18 mouse cellular contexts compared by ENCODE assay signal in the genomic region with DNA sequence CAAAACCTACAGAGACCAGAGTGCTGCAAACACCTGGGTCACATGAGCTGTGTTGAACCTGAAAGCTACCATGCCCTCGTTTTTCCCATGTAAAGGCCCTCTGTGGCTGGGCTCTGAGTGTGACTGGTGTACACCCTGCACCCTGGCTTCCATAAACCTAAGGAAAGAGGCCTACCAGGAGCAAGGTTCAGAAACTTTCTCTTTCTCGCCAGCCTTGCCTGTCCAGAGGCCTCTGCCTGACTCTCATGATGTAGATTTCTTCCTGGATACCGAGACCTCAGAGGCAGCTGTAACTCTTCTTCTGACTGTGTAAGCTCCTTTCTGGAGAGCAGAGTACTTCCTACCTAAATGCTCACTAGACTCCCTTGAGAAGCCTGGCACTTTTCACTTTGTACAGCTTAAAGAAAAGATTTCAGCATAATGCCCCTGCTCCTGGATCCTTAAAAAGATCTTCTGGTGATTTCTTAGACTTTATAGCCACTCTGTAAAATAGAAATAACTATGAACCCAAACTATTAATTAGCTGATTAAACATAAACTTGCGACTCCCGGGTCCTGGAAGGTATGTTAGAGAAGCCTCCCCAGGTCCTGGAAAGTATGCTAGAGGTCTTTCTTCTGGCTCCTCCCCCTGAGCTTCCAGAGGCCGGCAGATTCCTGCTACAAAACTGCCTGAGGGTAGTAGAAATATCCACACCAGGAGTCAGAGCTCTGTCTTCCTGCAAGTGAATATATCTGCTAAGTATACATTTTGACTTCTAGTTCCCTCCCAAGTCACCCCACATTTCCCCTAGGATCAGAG. TPM values are rescaled to one million over a fixed set of nuclear protein-coding genes. Genes with fewer than 3 reads are reported as not detected.
DNase-seq lines count a peak whose midpoint lies in the region; ATAC-seq and TF ChIP-seq lines count a peak whose summit lies in the region.
"Had no signal": no experiment of that assay in that cellular context is flagged by ENCODE, and none has a peak within 500 bp of the region (broad histone marks: within the 10 kb centered on the region; RNA-seq: fewer than 3 reads in every experiment).

No protein-coding gene starts in this region.

- H3K79me2 ChIP-seq in CH12.LX (replicated peaks; ENCODE audit: control insufficient read depth, extremely low read depth, insufficient read depth, poor library complexity, severe bottlenecking), result no peaks in the 10 kb centered on the region

- H3K27ac ChIP-seq in hindbrain, embryonic 12.5 days, result peak overlapping the region; percentile 62
- H3K27ac ChIP-seq in hindbrain, postnatal 0 days, result no peak overlapping the region
- no peak overlapping the region for H3K27ac ChIP-seq in CH12.LX (ENCODE audit: insufficient read depth, low read depth)
- H3K27ac ChIP-seq in neural tube, embryonic 13.5 days (replicated peaks), result peak overlapping the region; percentile 92
- no peak overlapping the region for H3K27ac ChIP-seq in forebrain, embryonic 14.5 days (ENCODE audit: low read depth, low read length)
- H3K27ac ChIP-seq: embryonic facial prominence, embryonic 15.5 days; heart, embryonic 13.5 days; limb, embryonic 10.5 days had no signal

- in situ Hi-C loops in CH12.LX (cut with MboI; ENCODE audit: low pct_ligation_motif_present, low pct_unique_long_range_greater_than_20kb, low sequenced_read_pairs), result no loop called here

- dilution Hi-C loops in CH12.LX (cut with MboI; ENCODE audit: extremely low pct_ligation_motif_present, extremely low pct_unique_long_range_greater_than_20kb, low sequenced_read_pairs), result no loop called here

- no peak for ATAC-seq in hindbrain, embryonic 12.5 days (ENCODE audit: low FRiP score)
- no peak for ATAC-seq in hindbrain, postnatal 0 days
- peak; percentile 12; the same call in 1 of the 2 replicates for ATAC-seq in neural tube, embryonic 13.5 days (ENCODE audit: low read depth)
- ATAC-seq in forebrain, embryonic 14.5 days, result no peak
- ATAC-seq: forebrain, embryonic 16.5 days had no signal

- DNase-seq in hindbrain, postnatal 0 days (ENCODE audit: low spot score), result no peak
- DNase-seq in CH12.LX (ENCODE audit: extremely low read depth), result peak; percentile 17
- DNase-seq in kidney, adult 8-10 months, result peak; percentile 72 to 79
- DNase-seq in c-Kit-positive CD71-positive TER-119-positive erythroid progenitor cells, embryonic 14.5 days (ENCODE audit: low spot score), result no peak
- DNase-seq in forebrain, embryonic 14.5 days (ENCODE audit: low spot score), result no peak
- DNase-seq in adrenal gland, adult (ENCODE audit: inconsistent age in 2 of 2, low spot score in 1 of 2), result no peak
- DNase-seq: cerebellum, adult 9-11 months; gastrocnemius, postnatal 36 days; lung, postnatal 36 days; thymus, adult 18-20 months had no signal

- H3K4me2 ChIP-seq in hindbrain, embryonic 12.5 days (replicated peaks), result no peak overlapping the region
- H3K4me2 ChIP-seq in hindbrain, postnatal 0 days (ENCODE audit: low read depth, low read length), result no peak overlapping the region
- H3K4me2 ChIP-seq in CH12.LX (ENCODE audit: insufficient read depth, low read depth, poor library complexity, severe bottlenecking), result no peak overlapping the region
- no peak overlapping the region for H3K4me2 ChIP-seq in neural tube, embryonic 13.5 days
- no peak overlapping the region for H3K4me2 ChIP-seq in forebrain, embryonic 14.5 days (ENCODE audit: low read length)
- H3K4me2 ChIP-seq: embryonic facial prominence, embryonic 15.5 days; heart, embryonic 13.5 days had no signal

- H3K9me3 ChIP-seq in hindbrain, embryonic 12.5 days (replicated peaks), result no peaks in the 10 kb centered on the region
- no peaks in the 10 kb centered on the region for H3K9me3 ChIP-seq in hindbrain, postnatal 0 days (ENCODE audit: low read length)
- no peaks in the 10 kb centered on the region for H3K9me3 ChIP-seq in CH12.LX (replicated peaks; ENCODE audit: low read length)
- H3K9me3 ChIP-seq in neural tube, embryonic 13.5 days, result no peaks in the 10 kb centered on the region
- H3K9me3 ChIP-seq in forebrain, embryonic 14.5 days (replicated peaks; ENCODE audit: control insufficient read depth, low read length), result no peaks in the 10 kb centered on the region
- H3K9me3 ChIP-seq: embryonic facial prominence, embryonic 15.5 days; G1E; heart, embryonic 13.5 days; limb, embryonic 10.5 days had no signal

- TF ChIP-seq EP300 in CH12.LX (IDR thresholded peaks at IDR 0.05; ENCODE audit: low read length), result no peak

- TF ChIP-seq RAD21 in CH12.LX (IDR thresholded peaks at IDR 0.05; ENCODE audit: low read depth, low read length), result no peak

- H3K9ac ChIP-seq in hindbrain, embryonic 12.5 days, result no peak overlapping the region
- no peak overlapping the region for H3K9ac ChIP-seq in hindbrain, postnatal 0 days (replicated peaks; ENCODE audit: low read length)
- no peak overlapping the region for H3K9ac ChIP-seq in CH12.LX (ENCODE audit: insufficient read depth, low read depth)
- peak overlapping the region; percentile 50 for H3K9ac ChIP-seq in neural tube, embryonic 13.5 days
- H3K9ac ChIP-seq in forebrain, embryonic 14.5 days (ENCODE audit: low read length), result no peak overlapping the region
- H3K9ac ChIP-seq: embryonic facial prominence, embryonic 15.5 days; heart, embryonic 13.5 days had no signal

- no peak for TF ChIP-seq CTCF in hindbrain, postnatal 0 days (IDR thresholded peaks at IDR 0.05; ENCODE audit: low read depth)
- TF ChIP-seq CTCF in CH12.LX (conservative IDR thresholded peaks at IDR 0.05 in 1 of 2, IDR thresholded peaks at IDR 0.05 in 1 of 2; ENCODE audit: low read depth in 2 of 2, low read length in 2 of 2), result no peak

- H3K36me3 ChIP-seq in hindbrain, embryonic 12.5 days, result no peaks in the 10 kb centered on the region
- H3K36me3 ChIP-seq in hindbrain, postnatal 0 days (ENCODE audit: insufficient read depth, low read length), result no peaks in the 10 kb centered on the region
- H3K36me3 ChIP-seq in CH12.LX (replicated peaks in 1 of 2; ENCODE audit: control insufficient read depth in 1 of 2, insufficient read depth in 1 of 2, low read length in 1 of 2), result no peaks in the 10 kb centered on the region
- no peaks in the 10 kb centered on the region for H3K36me3 ChIP-seq in neural tube, embryonic 13.5 days
- no peaks in the 10 kb centered on the region for H3K36me3 ChIP-seq in forebrain, embryonic 14.5 days (ENCODE audit: control insufficient read depth, insufficient read depth, low read length)
- H3K36me3 ChIP-seq: embryonic facial prominence, embryonic 15.5 days; G1E; heart, embryonic 13.5 days; limb, embryonic 10.5 days had no signal

- H3K27me3 ChIP-seq in hindbrain, embryonic 12.5 days, result no peaks in the 10 kb centered on the region
- H3K27me3 ChIP-seq in hindbrain, postnatal 0 days (ENCODE audit: insufficient read depth, low read length), result no peaks in the 10 kb centered on the region
- peaks cover 5% of the 10 kb centered on the region for H3K27me3 ChIP-seq in CH12.LX (replicated peaks)
- H3K27me3 ChIP-seq in neural tube, embryonic 13.5 days, result no peaks in the 10 kb centered on the region
- no peaks in the 10 kb centered on the region for H3K27me3 ChIP-seq in forebrain, embryonic 14.5 days (replicated peaks; ENCODE audit: control insufficient read depth, insufficient read depth, low read length)

- 48% methylated on average over 6 of the region's 6 CpGs for WGBS in hindbrain, embryonic 12.5 days
- WGBS in hindbrain, postnatal 0 days, result 50% methylated on average over 6 of the region's 6 CpGs
- WGBS in neural tube, embryonic 13.5 days, result 44% methylated on average over 6 of the region's 6 CpGs
- WGBS in forebrain, embryonic 14.5 days, result 40% methylated on average over 6 of the region's 6 CpGs

- H3K4me3 ChIP-seq in hindbrain, embryonic 12.5 days, result no peak overlapping the region
- H3K4me3 ChIP-seq in hindbrain, postnatal 0 days (ENCODE audit: low read length), result no peak overlapping the region
- H3K4me3 ChIP-seq in CH12.LX (replicated peaks in 1 of 3; ENCODE audit: low read depth in 2 of 3, low read length in 2 of 3, poor library complexity in 1 of 3), result no peak overlapping the region
- no peak overlapping the region for H3K4me3 ChIP-seq in neural tube, embryonic 13.5 days
- H3K4me3 ChIP-seq in forebrain, embryonic 14.5 days (ENCODE audit: low read depth, low read length), result no peak overlapping the region
- H3K4me3 ChIP-seq: embryonic facial prominence, embryonic 15.5 days; heart, embryonic 13.5 days; limb, embryonic 10.5 days had no signal

- TF ChIP-seq POLR2A in CH12.LX (IDR thresholded peaks at IDR 0.05; ENCODE audit: low read depth, low read length), result no peak

- H3K4me1 ChIP-seq in hindbrain, embryonic 12.5 days, result no peaks in the 10 kb centered on the region; the same call in 1 of the 2 replicates
- H3K4me1 ChIP-seq in hindbrain, postnatal 0 days (ENCODE audit: insufficient read depth, low read length), result no peaks in the 10 kb centered on the region
- peaks cover 0 to 13% of the 10 kb centered on the region in 2 experiments; a peak in 2 of 4 replicates for H3K4me1 ChIP-seq in CH12.LX (ENCODE audit: control insufficient read depth in 1 of 2, insufficient read depth in 2 of 2)
- peaks cover 41% of the 10 kb centered on the region for H3K4me1 ChIP-seq in neural tube, embryonic 13.5 days (replicated peaks)
- H3K4me1 ChIP-seq in forebrain, embryonic 14.5 days (ENCODE audit: control insufficient read depth, insufficient read depth, low read length), result no peaks in the 10 kb centered on the region
- H3K4me1 ChIP-seq: embryonic facial prominence, embryonic 15.5 days; heart, embryonic 13.5 days had no signal

TF ChIP-seq in CH12.LX, 34 proteins besides CTCF, POLR2A, EP300 and RAD21:
- TF ChIP-seq BHLHE40 (IDR thresholded peaks at IDR 0.05; ENCODE audit: low read depth, low read length) (no peak), GABPA (IDR thresholded peaks at IDR 0.05; ENCODE audit: insufficient replicate concordance, low read depth, low read length) (no peak), PAX5 (IDR thresholded peaks at IDR 0.05; ENCODE audit: low read length) (no peak), MYC (IDR thresholded peaks at IDR 0.05; ENCODE audit: low read depth, low read length) (no peak), RCOR1 (conservative IDR thresholded peaks at IDR 0.05; ENCODE audit: low read depth, low read length) (no peak)

RNA-seq across cellular contexts. Expression of a gene that starts 20.1 kb away (rescaled TPM):
- polyA plus RNA-seq in hindbrain, embryonic 12.5 days (2016; fragmentation: Nextera tagmentation; extraction: Ambion mirVana), result 27.1 and 39.0 TPM in 2 replicates
- 32.0 and 44.4 TPM in 2 replicates for total RNA-seq in hindbrain, postnatal 0 days (2014; rRNA removed)
- 14.8 and 16.3 TPM in 2 replicates for polyA plus RNA-seq in hindbrain, postnatal 0 days (2015; fragmentation: Nextera tagmentation; extraction: Ambion mirVana)
- total RNA-seq in CH12.LX (2012; rRNA removed) (0.17 and 0.21 TPM in 2 replicates), CH12.LX (2014; rRNA removed) (not detected in 2 replicates)
- polyA plus RNA-seq in CH12.LX (2012; ENCODE audit: insufficient read length, low read depth), result 0.29 and 0.60 TPM in 2 replicates
- polyA plus RNA-seq in neural tube, embryonic 13.5 days (2015; fragmentation: Nextera tagmentation; extraction: Ambion mirVana), result 53.2 and 58.0 TPM in 2 replicates
- not detected in 2 replicates for polyA plus RNA-seq in forebrain, embryonic 14.5 days (2014; fragmentation: Nextera tagmentation; extraction: Ambion mirVana)
- total RNA-seq: gastrocnemius, postnatal 36 days; layer of hippocampus, postnatal 25 days had no signal
- polyA plus RNA-seq: G1E had no signal

Comparison
In these comparisons a context has a peak if more than half of its experiments do, and no peak if none do; other contexts are left out.
1. H3K27ac ChIP-seq: peak in hindbrain, embryonic 12.5 days (single experiment) and neural tube, embryonic 13.5 days (single experiment); none in hindbrain, postnatal 0 days (single experiment), CH12.LX (single experiment) and forebrain, embryonic 14.5 days (single experiment).
2. DNase-seq: peak in CH12.LX (single experiment) and kidney, adult 8-10 months (2 of 2); none in hindbrain, postnatal 0 days (single experiment), c-Kit-positive CD71-positive TER-119-positive erythroid progenitor cells, embryonic 14.5 days (single experiment), forebrain, embryonic 14.5 days (single experiment) and adrenal gland, adult (0 of 2).